Mouse (Mus musculus): ENCODE data around the gene Rab22a. TPM values are rescaled to one million over a fixed set of nuclear protein-coding genes. Genes with fewer than 3 reads are reported as not detected.

The Rab22a gene
- polyA plus RNA-seq, 2 experiments = 23.9 to 49.4 TPM

- H3K9me3 ChIP-seq (ENCODE audit: control insufficient read depth, low read length) = no peaks in the 10 kb centered on the region
- peak overlapping the region; percentile 97 for H3K4me3 ChIP-seq (replicated peaks; ENCODE audit: low read length)
- no peaks in the 10 kb centered on the region for H3K27me3 ChIP-seq (ENCODE audit: control insufficient read depth, insufficient read depth, low read length)
- H3K4me2 ChIP-seq (replicated peaks; ENCODE audit: low read depth, low read length, severe bottlenecking) = peak overlapping the region; percentile 61
- H3K9ac ChIP-seq (ENCODE audit: low read depth, low read length, severe bottlenecking) = no peak overlapping the region
- 89% methylated on average over 4 of the region's 4 CpGs for WGBS
- no peak for ATAC-seq (ENCODE audit: low FRiP score, low read depth)
- no peak for DNase-seq (ENCODE audit: low spot score)
- peaks cover 20% of the 10 kb centered on the region for H3K36me3 ChIP-seq (ENCODE audit: control insufficient read depth, insufficient read depth, low read length)
- peaks cover 12% of the 10 kb centered on the region for H3K4me1 ChIP-seq (ENCODE audit: control insufficient read depth, insufficient read depth, low read length)
- no peak overlapping the region for H3K27ac ChIP-seq (replicated peaks; ENCODE audit: low read depth, low read length)
- no peak for TF ChIP-seq POLR2A (IDR thresholded peaks at IDR 0.05; ENCODE audit: borderline replicate concordance, extremely low read depth, insufficient read depth, insufficient read length)
Observed at GRCm38 (mm10) chr2:173658517-173658916, 1.0 kb upstream of the Rab22a start.

- DNase-seq (ENCODE audit: low spot score) (no peak), ATAC-seq (ENCODE audit: low FRiP score, low read depth) (peak; percentile 0; the same call in 1 of the 2 replicates)
- WGBS = under 1% methylated on average over 26 of the region's 52 CpGs
- peak overlapping the region; percentile 76 for H3K4me2 ChIP-seq (replicated peaks; ENCODE audit: low read depth, low read length, severe bottlenecking)
- peaks cover 35% of the 10 kb centered on the region for H3K36me3 ChIP-seq (ENCODE audit: control insufficient read depth, insufficient read depth, low read length)
- no peaks in the 10 kb centered on the region for H3K9me3 ChIP-seq (ENCODE audit: control insufficient read depth, low read length)
- H3K27me3 ChIP-seq (ENCODE audit: control insufficient read depth, insufficient read depth, low read length) = no peaks in the 10 kb centered on the region
- peak overlapping the region; percentile 97 for H3K4me3 ChIP-seq (replicated peaks; ENCODE audit: low read length)
- H3K27ac ChIP-seq (replicated peaks; ENCODE audit: low read depth, low read length) = peak overlapping the region; percentile 59; the same call in 1 of the 2 replicates
- no peak for TF ChIP-seq POLR2A (IDR thresholded peaks at IDR 0.05; ENCODE audit: borderline replicate concordance, extremely low read depth, insufficient read depth, insufficient read length)
- H3K4me1 ChIP-seq (ENCODE audit: control insufficient read depth, insufficient read depth, low read length) = peaks cover 12% of the 10 kb centered on the region
- H3K9ac ChIP-seq (ENCODE audit: low read depth, low read length, severe bottlenecking) = peak overlapping the region; percentile 94
Observed at GRCm38 (mm10) chr2:173659926-173660684, 545 bp downstream of the Rab22a start.

- Histone ChIP-seq H3K27me3 (ENCODE audit: control insufficient read depth, insufficient read depth, low read length) (no peaks in the 10 kb centered on the region), H3K4me3 (replicated peaks; ENCODE audit: low read length) (no peak overlapping the region), H3K4me1 (ENCODE audit: control insufficient read depth, insufficient read depth, low read length) (peaks cover 12% of the 10 kb centered on the region), H3K27ac (replicated peaks; ENCODE audit: low read depth, low read length) (no peak overlapping the region), H3K4me2 (replicated peaks; ENCODE audit: low read depth, low read length, severe bottlenecking) (no peak overlapping the region), H3K36me3 (ENCODE audit: control insufficient read depth, insufficient read depth, low read length) (peaks cover 56% of the 10 kb centered on the region), H3K9me3 (ENCODE audit: control insufficient read depth, low read length) (no peaks in the 10 kb centered on the region), H3K9ac (ENCODE audit: low read depth, low read length, severe bottlenecking) (no peak overlapping the region)
- no peak for ATAC-seq (ENCODE audit: low FRiP score, low read depth)
- 93% methylated on average over 9 of the region's 9 CpGs for WGBS
- DNase-seq (ENCODE audit: low spot score) = no peak
- TF ChIP-seq POLR2A (IDR thresholded peaks at IDR 0.05; ENCODE audit: borderline replicate concordance, extremely low read depth, insufficient read depth, insufficient read length) = no peak
Observed at GRCm38 (mm10) chr2:173662255-173662950, 2.8 kb downstream of the Rab22a start.

- no peak for ATAC-seq (ENCODE audit: low FRiP score, low read depth)
- peaks cover 64% of the 10 kb centered on the region for H3K36me3 ChIP-seq (ENCODE audit: control insufficient read depth, insufficient read depth, low read length)
Observed at GRCm38 (mm10) chr2:173664736-173665135, 5.2 kb downstream of the Rab22a start.

GRCm38 (mm10) chr2:173665271-173665670 lies 5.7 kb downstream of the Rab22a start:
- Histone ChIP-seq H3K9me3 (ENCODE audit: control insufficient read depth, low read length) (no peaks in the 10 kb centered on the region), H3K9ac (ENCODE audit: low read depth, low read length, severe bottlenecking) (no peak overlapping the region), H3K27me3 (ENCODE audit: control insufficient read depth, insufficient read depth, low read length) (no peaks in the 10 kb centered on the region), H3K36me3 (ENCODE audit: control insufficient read depth, insufficient read depth, low read length) (peaks cover 67% of the 10 kb centered on the region), H3K4me3 (replicated peaks; ENCODE audit: low read length) (no peak overlapping the region), H3K27ac (replicated peaks; ENCODE audit: low read depth, low read length) (no peak overlapping the region), H3K4me1 (ENCODE audit: control insufficient read depth, insufficient read depth, low read length) (peaks cover 5% of the 10 kb centered on the region), H3K4me2 (replicated peaks; ENCODE audit: low read depth, low read length, severe bottlenecking) (no peak overlapping the region)
- DNase-seq (ENCODE audit: low spot score) (no peak), ATAC-seq (ENCODE audit: low FRiP score, low read depth) (no peak)
- WGBS = 89% methylated on average over 2 of the region's 2 CpGs
- TF ChIP-seq POLR2A (IDR thresholded peaks at IDR 0.05; ENCODE audit: borderline replicate concordance, extremely low read depth, insufficient read depth, insufficient read length) = no peak

More at GRCm38 (mm10) chr2:173664736-173665135, 5.2 kb downstream of the Rab22a start:
- no peak for TF ChIP-seq POLR2A (IDR thresholded peaks at IDR 0.05; ENCODE audit: borderline replicate concordance, extremely low read depth, insufficient read depth, insufficient read length)
- Histone ChIP-seq H3K9ac (ENCODE audit: low read depth, low read length, severe bottlenecking) (no peak overlapping the region), H3K27me3 (ENCODE audit: control insufficient read depth, insufficient read depth, low read length) (no peaks in the 10 kb centered on the region), H3K27ac (replicated peaks; ENCODE audit: low read depth, low read length) (no peak overlapping the region), H3K4me1 (ENCODE audit: control insufficient read depth, insufficient read depth, low read length) (peaks cover 5% of the 10 kb centered on the region), H3K9me3 (ENCODE audit: control insufficient read depth, low read length) (no peaks in the 10 kb centered on the region), H3K4me3 (replicated peaks; ENCODE audit: low read length) (no peak overlapping the region), H3K4me2 (replicated peaks; ENCODE audit: low read depth, low read length, severe bottlenecking) (no peak overlapping the region)
- WGBS = 97% methylated on average over 4 of the region's 4 CpGs
- no peak for DNase-seq (ENCODE audit: low spot score)

Measured in limb, embryonic 14.5 days (tissue).